Mouse (Mus musculus) left cerebral cortex, postnatal 10 days (tissue): ENCODE measurements around the gene Ranbp10. TPM values are rescaled to one million over a fixed set of nuclear protein-coding genes. Genes with fewer than 3 reads are reported as not detected.

Experiments
- DNase-seq, 2 experiments: peaks; one replicate each; pipeline ENCODE4 v3.0.0; 2021 to 2022; ENCODE audit warnings: low spot score in 2 of 2, mixed read lengths in 1 of 2; ENCODE audit errors: extremely low spot score in 1 of 2
- intact Hi-C: fragments of 180-260 bp; cut with DNase I; formaldehyde crosslinking; loops from one replicate; pipeline ENCODE4 v1.15.1; 2025
- total RNA-seq, 2 experiments: library from RNA; stranded (reverse); gene quantifications; 2 replicates each; pipeline ENCODE4 v1.2.3; 2021

The Ranbp10 gene
- total RNA-seq, 2 experiments from 2014 or later: 23.0 to 23.7 TPM

DNA sequence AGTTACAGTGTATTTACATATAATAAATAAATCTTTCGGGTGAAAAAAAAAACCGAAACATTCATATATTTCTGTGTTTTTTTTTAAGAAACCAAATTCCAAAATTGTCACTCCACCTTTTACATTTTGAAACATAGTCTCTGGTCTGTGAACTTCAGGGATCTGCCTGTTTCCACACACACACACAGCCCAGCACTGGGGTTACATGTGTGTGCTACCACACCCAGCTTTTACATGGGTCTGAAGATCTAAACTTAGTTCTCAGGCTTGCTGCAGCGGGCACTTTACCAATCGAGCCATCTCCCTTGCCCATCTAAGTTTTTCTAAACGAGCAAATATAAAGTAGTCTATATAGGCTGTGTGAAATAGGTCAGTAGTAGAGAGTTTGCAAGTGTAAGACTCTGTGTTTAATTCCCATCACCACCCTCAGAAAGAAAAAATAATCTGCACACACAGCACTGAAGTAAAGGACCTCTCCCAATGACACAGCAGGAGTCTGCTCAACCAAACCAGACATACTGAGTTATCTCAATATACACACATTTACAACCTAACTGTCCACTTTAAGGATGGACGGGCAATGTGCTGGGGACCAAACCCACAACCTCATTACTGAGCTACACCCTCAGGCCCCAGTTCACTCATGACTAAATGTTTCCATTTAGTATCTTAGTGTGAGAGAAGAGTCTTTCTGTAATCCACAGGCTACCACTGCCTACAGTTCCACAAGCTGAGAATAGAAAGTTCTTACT, 25.8 kb downstream of the Ranbp10 start:
- intact Hi-C loops: no loop called here
- no peak for DNase-seq

DNA sequence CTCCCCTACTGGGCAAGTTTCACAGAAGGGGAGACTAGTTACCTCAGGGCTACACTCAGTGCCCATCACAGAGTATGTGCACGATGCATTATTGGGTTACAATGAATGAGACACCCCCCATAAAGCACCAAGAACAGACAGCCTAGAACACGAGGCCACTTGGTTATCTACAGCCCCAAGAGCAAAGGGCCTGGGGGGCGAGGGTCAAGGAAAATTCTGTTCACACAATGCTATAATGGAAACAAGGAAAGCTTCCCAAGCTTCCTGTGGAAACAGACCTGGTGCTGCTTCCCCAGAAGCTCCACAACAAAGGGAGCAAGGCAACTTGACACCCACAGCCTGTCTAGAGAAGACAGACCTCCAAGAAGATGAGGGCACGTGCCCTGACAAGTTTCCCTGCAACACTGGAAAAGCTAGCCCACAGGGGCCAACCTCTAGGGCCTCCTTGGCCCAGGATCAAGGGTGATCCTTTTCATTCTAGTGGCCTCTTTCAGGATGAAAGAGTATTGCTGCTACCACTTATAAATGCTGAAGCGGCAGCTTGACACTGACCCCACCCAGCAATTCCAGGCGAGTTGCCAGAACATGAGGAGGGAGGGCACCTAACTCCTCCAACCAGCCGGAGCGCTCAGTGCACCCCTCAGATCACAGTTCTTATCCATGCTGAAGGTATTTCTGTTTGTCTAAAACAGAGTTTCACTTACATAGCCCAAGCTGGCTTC, 27.9 kb downstream of the Ranbp10 start:
- intact Hi-C loops: no loop called here

GRCm38 (mm10) chr8:105798408-105798807, 28.7 kb downstream of the Ranbp10 start:
- DNase-seq: no peak
- intact Hi-C loops: no loop called here

More for the DNA sequence above, 27.9 kb downstream of the Ranbp10 start:
- peak; percentile 39 to 90 for DNase-seq

DNA sequence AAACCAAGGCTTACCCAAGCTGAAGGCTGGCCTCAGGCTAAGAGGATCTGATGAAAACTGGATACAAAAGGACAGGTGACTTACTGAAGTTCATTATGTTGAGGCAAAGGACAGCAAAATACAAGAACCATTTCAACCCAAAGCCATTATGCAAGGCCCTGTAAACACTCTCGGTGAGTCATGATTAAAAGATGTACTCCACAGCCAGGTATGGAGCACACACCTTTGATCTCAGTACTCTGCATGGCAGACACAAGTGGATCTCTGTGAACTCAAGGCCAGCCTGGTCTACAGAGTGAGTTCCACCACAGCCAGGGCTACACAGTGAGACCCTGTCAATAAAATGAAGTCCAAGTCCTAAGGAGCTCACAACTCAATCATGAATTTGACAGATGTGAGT, 31.4 kb downstream of the Ranbp10 start:
- intact Hi-C loops: no loop called here
- DNase-seq: no peak

GRCm38 (mm10) chr8:105794009-105794598, 33.0 kb downstream of the Ranbp10 start:
- intact Hi-C loops: no loop called here
- no peak for DNase-seq

DNA sequence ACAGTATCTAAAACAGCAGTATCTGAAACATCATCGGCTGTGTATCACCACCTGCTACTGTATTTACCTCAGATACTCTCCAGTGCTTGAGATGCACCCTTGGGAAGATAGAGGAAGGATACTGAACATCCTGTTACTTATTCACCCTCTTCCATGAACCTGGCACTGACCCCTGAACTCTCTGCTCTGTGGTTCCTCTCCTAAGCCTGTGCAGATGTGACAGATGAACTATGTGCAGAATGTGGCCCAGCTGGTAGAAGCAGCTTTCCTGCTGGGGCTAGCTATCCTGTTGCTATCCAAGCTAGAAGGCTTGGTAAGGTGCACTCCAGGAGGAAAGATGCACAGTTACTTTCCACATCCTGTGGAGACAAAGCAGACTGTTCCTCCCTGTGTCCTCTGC, 33.8 kb downstream of the Ranbp10 start:
- intact Hi-C loops: no loop called here
- no peak for DNase-seq

GRCm38 (mm10) chr8:105789626-105790025, 37.5 kb downstream of the Ranbp10 start:
- no peak for DNase-seq
- intact Hi-C loops: no loop called here

GRCm38 (mm10) chr8:105788927-105789326, 38.2 kb downstream of the Ranbp10 start:
- intact Hi-C loops: no loop called here
- DNase-seq: no peak

DNA sequence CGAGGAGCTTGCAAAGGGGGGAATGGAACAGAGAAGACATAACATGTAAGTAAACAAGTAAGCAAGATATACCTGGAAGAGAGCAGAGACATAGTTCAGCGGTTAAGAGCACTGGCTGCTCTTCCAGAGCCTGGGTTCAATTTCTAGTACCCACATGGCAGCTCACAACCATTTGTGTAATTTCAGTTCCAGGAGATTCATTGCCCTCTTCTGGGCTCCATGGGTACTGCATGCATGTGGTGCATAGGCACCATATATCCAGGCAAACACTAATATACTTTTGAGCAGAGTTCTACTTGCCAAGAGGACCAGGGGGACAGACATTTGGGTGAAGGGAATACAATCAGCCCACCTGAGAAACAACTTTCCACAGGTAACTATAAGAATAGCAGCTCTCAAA, 38.9 kb downstream of the Ranbp10 start:
- intact Hi-C loops: no loop called here
- DNase-seq: no peak

GRCm38 (mm10) chr8:105780298-105780697, 46.9 kb downstream of the Ranbp10 start:
- DNase-seq: no peak
- intact Hi-C loops: no loop called here

GRCm38 (mm10) chr8:105777833-105778232, 49.3 kb downstream of the Ranbp10 start:
- intact Hi-C loops: no loop called here

GRCm38 (mm10) chr8:105774498-105774897, 52.7 kb downstream of the Ranbp10 start:
- DNase-seq: no peak
- intact Hi-C loops: no loop called here

More at GRCm38 (mm10) chr8:105777833-105778232, 49.3 kb downstream of the Ranbp10 start:
- DNase-seq: no peak

DNA sequence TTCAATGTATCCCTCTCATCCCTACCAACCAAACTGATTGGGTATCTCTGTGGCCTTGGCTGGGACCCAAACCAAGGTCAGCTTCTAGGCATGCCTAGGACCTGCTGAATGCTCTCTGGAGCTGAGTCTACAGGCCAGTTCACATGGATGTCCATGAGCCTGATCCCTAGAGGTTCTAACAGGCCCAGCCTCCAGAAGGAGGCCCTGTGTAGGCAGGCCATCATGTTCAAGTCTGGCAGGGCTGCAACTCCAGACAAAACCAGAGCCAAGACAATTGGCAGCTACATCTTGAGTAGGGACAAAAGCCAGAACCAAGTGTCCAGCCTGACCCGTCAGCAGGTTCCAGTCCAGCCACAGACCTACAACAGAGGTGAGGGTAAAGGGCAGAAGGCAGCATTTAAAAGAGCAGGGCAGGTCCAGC, 53.7 kb downstream of the Ranbp10 start:
- intact Hi-C loops: no loop called here
- no peak for DNase-seq

DNA sequence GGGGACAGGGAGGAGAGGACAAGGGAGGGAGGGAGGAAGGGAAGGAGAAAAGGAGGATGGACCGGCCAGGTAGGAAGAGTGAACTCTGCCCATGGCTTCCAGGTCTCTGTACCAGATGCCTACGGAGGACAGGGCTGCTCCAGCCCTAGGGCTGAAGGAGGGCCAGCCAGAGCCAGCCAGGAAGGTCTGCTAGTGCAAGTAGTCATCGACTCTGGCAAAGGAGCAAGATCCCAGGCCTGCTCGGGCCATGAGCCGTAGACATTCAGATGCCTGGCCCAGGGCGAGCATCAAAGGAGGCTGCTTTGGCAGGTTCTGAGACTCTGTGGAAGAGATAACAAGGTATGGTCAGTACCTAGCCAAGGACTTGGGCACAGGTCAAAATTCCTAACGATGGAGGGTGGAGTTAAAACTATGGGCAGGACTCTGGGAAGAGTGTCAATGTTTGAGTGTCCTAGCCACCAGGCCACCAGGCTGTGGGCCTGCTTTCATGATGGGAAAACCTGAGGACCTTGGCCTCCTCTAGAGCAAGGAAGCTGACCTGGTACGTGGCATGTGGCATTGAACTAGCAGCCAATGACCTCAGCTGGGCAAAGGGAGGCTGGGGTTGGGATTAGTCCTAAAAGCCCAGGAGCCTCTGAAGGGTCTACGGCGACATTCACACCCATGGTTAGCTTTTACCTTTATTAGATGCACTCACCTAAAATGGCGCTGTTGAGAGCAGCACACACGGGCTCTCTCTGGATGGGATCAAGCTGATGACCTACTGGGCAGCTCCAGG, 55.6 kb downstream of the Ranbp10 start:
- intact Hi-C loops: no loop called here
- no peak for DNase-seq

- DNase-seq: no peak
- intact Hi-C loops: no loop called here
Observed at GRCm38 (mm10) chr8:105770609-105771008, 56.5 kb downstream of the Ranbp10 start.

- no peak for DNase-seq
- intact Hi-C loops: loop anchor here (10.0 kb wide), 1 partner anchor 56 kb away; the partner anchor contains the start of genes Ranbp10 and Tsnaxip1
Observed at GRCm38 (mm10) chr8:105768485-105769257, 58.5 kb downstream of the Ranbp10 start.

GRCm38 (mm10) chr8:105758277-105759108, 68.7 kb downstream of the Ranbp10 start, which contains the start of gene Gfod2:
Gfod2 (minus strand) TSS chr8:105758664.
- peak; percentile 97 to 98 for DNase-seq
- intact Hi-C loops: no loop called here
